Mouse (Mus musculus) forebrain, postnatal 0 days (tissue): ENCODE measurements around the gene Spns1. TPM values are rescaled to one million over a fixed set of nuclear protein-coding genes. Genes with fewer than 3 reads are reported as not detected.
A peak's percentile ranks its signal among the peaks of the same experiment; 100 is the strongest.

ENCODE experiments used
- ATAC-seq: fragments of 200-750 bp; cut with Nextera tagmentation; 2 replicates; pipeline ENCODE4 v1.8.0; 2017; ENCODE audit warnings: mild to moderate bottlenecking, moderate library complexity
- DNase-seq: peaks from one replicate; pipeline ENCODE4 v3.0.0-alpha.2; 2015
- H3K27ac ChIP-seq: fragments of 300-500 bp; sonication (generic); 2 replicates; pipeline ENCODE4 v1.5.1; 2014; ENCODE audit warnings: low read depth, mild to moderate bottlenecking, antibody characterized with exemption, low read length, moderate library complexity, mixed read lengths
- H3K27me3 ChIP-seq: fragments of 300-500 bp; sonication (generic); 2 replicates; pipeline ENCODE4 v1.6.1; 2014; ENCODE audit warnings: mild to moderate bottlenecking, low read length, mixed read lengths; ENCODE audit not compliant: insufficient read depth
- H3K36me3 ChIP-seq: fragments of 300-500 bp; sonication (generic); 2 replicates; pipeline ENCODE4 v1.6.1; 2014; ENCODE audit warnings: mild to moderate bottlenecking, moderate library complexity; ENCODE audit not compliant: insufficient read depth
- H3K4me1 ChIP-seq: fragments of 300-500 bp; sonication (generic); 2 replicates; pipeline ENCODE4 v1.6.1; 2014; ENCODE audit warnings: antibody characterized with exemption; ENCODE audit not compliant: insufficient read depth
- H3K4me2 ChIP-seq: fragments of 300-500 bp; sonication (generic); 2 replicates; pipeline ENCODE4 v1.6.1; 2014; ENCODE audit warnings: low read depth, mild to moderate bottlenecking, moderate library complexity
- H3K4me3 ChIP-seq: fragments of 300-500 bp; sonication (generic); 2 replicates; pipeline ENCODE4 v1.5.1; 2014; ENCODE audit warnings: low read depth, low read length, mixed read lengths
- H3K9ac ChIP-seq: fragments of 300-500 bp; sonication (generic); 2 replicates; pipeline ENCODE4 v1.6.1; 2014; ENCODE audit warnings: mild to moderate bottlenecking
- H3K9me3 ChIP-seq: fragments of 300-500 bp; sonication (generic); 2 replicates; pipeline ENCODE4 v1.6.1; 2016; ENCODE audit warnings: low read length
- CTCF ChIP-seq: sonication (generic); IDR thresholded peaks from 2 replicates; pipeline ENCODE4 v1.5.1; 2016; ENCODE audit warnings: antibody characterized with exemption, control low read depth, low read depth
- WGBS: fragments of 180-500 bp; shearing (Covaris S2); extraction: QIAGEN DNeasy Blood & Tissue Kit; methylation state at CpG from one replicate; pipeline ENCODE4 v1.1.7; 2014; 5-methylcytosine and 5-hydroxymethylcytosine counted together
- polyA plus RNA-seq: library from polyadenylated mRNA; unstranded; fragments of >200 nt; fragmentation: Nextera tagmentation; extraction: Ambion mirVana; gene quantifications from 2 replicates; pipeline ENCODE4 v1.2.1, GENCODE M21; 2015
- total RNA-seq: library from RNA; depleted of rRNA; stranded (reverse); fragments of >200 nt; gene quantifications from 2 replicates; pipeline ENCODE4 v1.2.3, GENCODE M21; 2014

Spns1 gene
- total and polyA plus RNA-seq, 2 experiments from 2014 or later = 78.4 to 102 TPM

GRCm38 (mm10) chr7:126340896-126341295, 36.4 kb downstream of the Spns1 start:
- Histone ChIP-seq H3K4me1 (no peaks in the 10 kb centered on the region), H3K36me3 (no peaks in the 10 kb centered on the region), H3K4me3 (no peak overlapping the region), H3K9me3 (no peaks in the 10 kb centered on the region), H3K27me3 (no peaks in the 10 kb centered on the region), H3K4me2 (no peak overlapping the region), H3K27ac (no peak overlapping the region), H3K9ac (no peak overlapping the region)
- DNase-seq (no peak), ATAC-seq (no peak)
- TF ChIP-seq CTCF = no peak
- 62% methylated on average over 6 of the region's 6 CpGs for WGBS

DNA sequence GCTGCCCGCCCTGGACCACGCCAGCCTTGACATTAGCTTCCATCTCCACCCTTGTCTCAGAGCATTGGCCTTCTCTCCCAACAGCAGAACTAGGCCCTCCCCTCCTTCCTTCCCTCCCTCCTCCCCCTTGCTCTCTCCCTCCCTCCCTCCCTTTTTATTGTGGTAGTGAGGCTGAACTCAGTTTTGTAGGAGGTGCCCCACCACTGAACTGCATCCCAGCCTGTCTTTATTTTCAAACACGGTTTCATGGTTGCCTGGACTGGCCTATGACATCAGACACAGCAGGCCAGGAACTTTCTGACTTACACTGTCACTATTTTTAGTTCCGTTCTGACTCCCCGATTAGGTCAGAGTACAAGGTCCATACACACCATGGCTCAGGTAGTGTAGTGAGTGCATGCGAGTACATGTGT, 37.0 kb downstream of the Spns1 start:
- H3K4me3 ChIP-seq = no peak overlapping the region
- H3K4me1 ChIP-seq = no peaks in the 10 kb centered on the region
- no peaks in the 10 kb centered on the region for H3K27me3 ChIP-seq
- DNase-seq = no peak
- no peak overlapping the region for H3K9ac ChIP-seq
- H3K4me2 ChIP-seq = no peak overlapping the region
- H3K9me3 ChIP-seq = no peaks in the 10 kb centered on the region
- no peaks in the 10 kb centered on the region for H3K36me3 ChIP-seq
- no peak for TF ChIP-seq CTCF
- H3K27ac ChIP-seq = no peak overlapping the region
- WGBS = 83% methylated on average over 6 of the region's 6 CpGs
- ATAC-seq = no peak

DNA sequence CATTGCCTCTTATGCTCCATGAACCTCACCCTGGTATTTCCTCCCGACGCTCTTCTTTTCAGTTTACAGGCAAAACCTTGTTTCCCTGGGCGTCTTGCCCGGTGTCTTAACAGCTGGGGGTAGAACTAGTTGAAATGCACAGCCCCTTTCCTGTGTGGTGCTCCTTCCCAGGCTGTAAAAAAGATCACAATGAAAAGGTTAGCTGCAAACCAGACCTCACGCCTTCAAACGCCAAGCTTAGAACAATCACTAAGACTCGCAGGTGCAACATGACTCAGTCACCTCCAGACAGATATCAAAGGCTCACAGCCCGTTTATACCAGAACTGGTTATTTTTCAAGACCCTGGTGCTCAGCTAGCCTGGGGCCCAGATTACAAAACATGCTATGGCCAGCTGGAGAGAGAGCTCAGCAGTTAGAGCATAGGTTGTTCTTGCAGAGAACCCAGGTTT, 37.7 kb downstream of the Spns1 start:
- ATAC-seq = no peak
- WGBS = 61% methylated on average over 8 of the region's 8 CpGs
- Histone ChIP-seq H3K27me3 (no peaks in the 10 kb centered on the region), H3K4me1 (no peaks in the 10 kb centered on the region), H3K9me3 (no peaks in the 10 kb centered on the region), H3K27ac (no peak overlapping the region), H3K36me3 (no peaks in the 10 kb centered on the region), H3K4me2 (no peak overlapping the region), H3K9ac (no peak overlapping the region), H3K4me3 (no peak overlapping the region)
- no peak for DNase-seq
- no peak for TF ChIP-seq CTCF

DNA sequence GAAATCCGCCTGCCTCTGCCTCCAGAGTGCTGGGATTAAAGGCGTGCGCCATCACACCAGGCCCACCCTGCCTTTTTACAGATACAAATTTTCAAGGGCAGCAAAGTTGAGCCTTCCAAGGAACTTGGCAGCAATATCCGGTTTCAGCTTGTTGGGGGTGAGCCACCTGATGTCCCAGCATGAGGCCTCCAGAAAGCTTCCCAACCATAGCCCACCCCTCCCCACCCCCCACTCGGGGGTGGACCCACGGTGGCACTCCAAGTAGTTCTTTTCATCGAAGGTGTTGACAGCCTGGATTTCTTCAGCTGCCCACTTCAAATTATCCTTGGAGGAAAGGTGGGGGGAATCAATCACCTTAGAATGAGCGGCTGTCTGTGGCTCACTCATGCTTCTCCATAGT, 38.3 kb downstream of the Spns1 start:
- no peaks in the 10 kb centered on the region for H3K4me1 ChIP-seq
- no peak for ATAC-seq
- no peak for DNase-seq
- no peaks in the 10 kb centered on the region for H3K36me3 ChIP-seq
- no peak overlapping the region for H3K9ac ChIP-seq
- H3K27me3 ChIP-seq = no peaks in the 10 kb centered on the region
- H3K4me3 ChIP-seq = no peak overlapping the region
- no peaks in the 10 kb centered on the region for H3K9me3 ChIP-seq
- no peak overlapping the region for H3K27ac ChIP-seq
- WGBS = 85% methylated on average over 8 of the region's 8 CpGs
- no peak for TF ChIP-seq CTCF
- no peak overlapping the region for H3K4me2 ChIP-seq

GRCm38 (mm10) chr7:126335556-126335955, 41.7 kb downstream of the Spns1 start:
- 89% methylated on average over 1 of the region's 1 CpGs for WGBS
- ATAC-seq = no peak

DNA sequence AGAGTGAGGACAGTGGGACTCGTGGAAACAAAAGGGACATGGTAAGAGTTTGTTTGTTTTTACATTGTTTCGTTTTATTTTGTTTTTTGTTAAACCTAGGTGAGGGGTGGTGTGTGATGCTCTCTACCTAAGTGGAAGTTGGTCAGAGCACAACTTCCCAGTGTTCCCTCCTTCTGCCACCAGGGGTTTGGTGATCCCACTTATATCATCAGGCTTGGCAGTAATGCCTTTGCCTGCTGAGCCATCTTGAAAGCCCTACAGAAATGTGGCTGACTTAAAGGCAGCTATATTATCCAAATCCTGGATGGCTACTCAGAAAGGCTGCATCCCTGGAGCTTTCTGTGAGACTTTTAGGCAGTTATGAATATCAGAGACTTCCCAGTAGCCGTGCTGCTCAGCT, 44.6 kb downstream of the Spns1 start:
- H3K27me3 ChIP-seq = no peaks in the 10 kb centered on the region
- ATAC-seq = no peak
- H3K9ac ChIP-seq = no peak overlapping the region
- no peaks in the 10 kb centered on the region for H3K9me3 ChIP-seq
- 78% methylated on average over 3 of the region's 3 CpGs for WGBS
- no peaks in the 10 kb centered on the region for H3K4me1 ChIP-seq
- peak; percentile 12; the same call in 1 of the 2 replicates for TF ChIP-seq CTCF
- no peaks in the 10 kb centered on the region for H3K36me3 ChIP-seq
- no peak overlapping the region for H3K4me3 ChIP-seq
- DNase-seq = no peak
- H3K27ac ChIP-seq = no peak overlapping the region
- no peak overlapping the region for H3K4me2 ChIP-seq

More at GRCm38 (mm10) chr7:126335556-126335955, 41.7 kb downstream of the Spns1 start:
- H3K27ac ChIP-seq = no peak overlapping the region
- no peaks in the 10 kb centered on the region for H3K4me1 ChIP-seq
- peak; percentile 43 for TF ChIP-seq CTCF
- no peaks in the 10 kb centered on the region for H3K27me3 ChIP-seq
- DNase-seq = no peak
- no peaks in the 10 kb centered on the region for H3K9me3 ChIP-seq
- no peak overlapping the region for H3K4me2 ChIP-seq
- H3K36me3 ChIP-seq = no peaks in the 10 kb centered on the region
- no peak overlapping the region for H3K9ac ChIP-seq
- no peak overlapping the region for H3K4me3 ChIP-seq

GRCm38 (mm10) chr7:126330693-126331092, 46.6 kb downstream of the Spns1 start:
- ATAC-seq (no peak), DNase-seq (no peak)
- no peaks in the 10 kb centered on the region for H3K36me3 ChIP-seq
- 70% methylated on average over 2 of the region's 2 CpGs for WGBS
- H3K9ac ChIP-seq = no peak overlapping the region
- no peaks in the 10 kb centered on the region for H3K9me3 ChIP-seq
- no peak overlapping the region for H3K4me3 ChIP-seq
- no peaks in the 10 kb centered on the region for H3K4me1 ChIP-seq
- peaks cover 5% of the 10 kb centered on the region for H3K27me3 ChIP-seq
- no peak for TF ChIP-seq CTCF
- H3K4me2 ChIP-seq = no peak overlapping the region
- H3K27ac ChIP-seq = no peak overlapping the region
